Mouse (Mus musculus): ENCODE data around the gene Cnot8.
"Not testable (repeated sequence)": the region's sequence is repeated elsewhere in the genome, so short reads cannot be mapped to it uniquely, and the experiment has no call there.

Gene Cnot8

GRCm38 (mm10) chr11:58103697-58104306, at the start of gene Cnot8:
Gene Cnot8 (plus strand): TSS chr11:58104153.
- peak; percentile 97 to 98 for DNase-seq

GRCm38 (mm10) chr11:58057455-58057854, 46.5 kb upstream of the Cnot8 start:
- peak in 1 of 2 experiments; percentile 49 for DNase-seq

DNA sequence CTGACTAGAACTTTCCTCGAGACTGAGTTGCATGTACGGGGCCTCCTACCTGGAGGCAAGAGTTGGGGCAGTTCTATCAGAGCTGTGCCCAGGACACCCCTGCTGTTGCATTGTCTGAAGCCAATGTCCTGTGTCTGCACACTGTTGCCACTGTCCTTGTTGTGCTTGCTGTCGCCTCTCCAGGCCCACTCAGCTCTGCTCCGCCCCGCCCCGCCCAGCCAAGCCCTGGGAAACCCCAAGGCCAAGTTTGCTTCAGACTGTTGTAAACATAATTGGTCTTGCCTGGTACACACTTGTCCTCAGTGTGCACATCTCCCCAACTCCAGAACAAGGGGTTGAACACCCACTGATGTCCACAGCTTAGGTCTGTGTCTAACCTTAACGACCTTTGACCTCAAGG, 44.2 kb upstream of the Cnot8 start:
- DNase-seq: not testable (repeated sequence)

GRCm38 (mm10) chr11:58061218-58061617, 42.7 kb upstream of the Cnot8 start:
- DNase-seq: not testable (repeated sequence)

DNA sequence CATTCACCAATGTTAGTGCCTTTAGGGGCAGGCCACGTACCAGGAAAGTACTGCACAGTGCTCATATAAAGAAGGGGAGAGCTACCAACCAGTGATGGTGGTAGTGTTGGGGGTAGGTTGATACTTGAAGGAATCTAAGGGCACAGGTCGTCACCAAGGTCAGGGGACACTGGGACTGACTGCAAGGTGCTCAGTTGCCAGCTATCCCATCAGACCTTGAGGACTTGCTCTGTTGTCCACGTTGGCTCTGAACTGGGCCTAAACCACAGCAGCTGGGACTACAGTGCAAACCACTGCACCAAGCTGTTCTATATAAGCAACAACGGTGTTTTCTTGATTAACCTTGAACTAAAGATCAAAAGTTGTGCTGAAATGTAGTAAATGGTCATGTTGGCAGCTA, 41.4 kb upstream of the Cnot8 start:
- DNase-seq: no peak

GRCm38 (mm10) chr11:58065025-58065424, 38.9 kb upstream of the Cnot8 start:
- DNase-seq: no peak

GRCm38 (mm10) chr11:58072978-58073377, 31.0 kb upstream of the Cnot8 start:
- DNase-seq: no peak

GRCm38 (mm10) chr11:58077270-58077669, 26.7 kb upstream of the Cnot8 start:
- DNase-seq: no peak

DNA sequence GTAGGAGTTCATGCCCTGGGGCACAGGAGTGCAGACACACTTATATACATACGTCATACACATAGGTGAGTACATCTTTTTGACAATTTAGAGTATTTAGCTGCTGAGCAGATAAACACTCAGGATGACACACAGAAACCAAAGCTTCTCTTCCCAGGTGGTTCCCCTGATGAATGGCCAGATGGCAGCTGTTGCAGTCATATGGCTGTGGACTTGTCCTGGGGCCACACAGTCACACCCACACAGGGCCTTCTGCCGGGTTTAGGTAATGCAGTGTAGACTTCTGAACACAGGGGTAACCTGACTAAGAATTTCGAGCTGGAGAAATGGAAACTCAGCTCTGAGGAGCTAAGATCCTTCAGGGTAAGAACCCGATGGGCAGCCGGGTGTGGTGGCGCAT, 22.2 kb upstream of the Cnot8 start:
- DNase-seq: no peak

GRCm38 (mm10) chr11:58092541-58092940, 11.4 kb upstream of the Cnot8 start:
- DNase-seq: no peak

DNA sequence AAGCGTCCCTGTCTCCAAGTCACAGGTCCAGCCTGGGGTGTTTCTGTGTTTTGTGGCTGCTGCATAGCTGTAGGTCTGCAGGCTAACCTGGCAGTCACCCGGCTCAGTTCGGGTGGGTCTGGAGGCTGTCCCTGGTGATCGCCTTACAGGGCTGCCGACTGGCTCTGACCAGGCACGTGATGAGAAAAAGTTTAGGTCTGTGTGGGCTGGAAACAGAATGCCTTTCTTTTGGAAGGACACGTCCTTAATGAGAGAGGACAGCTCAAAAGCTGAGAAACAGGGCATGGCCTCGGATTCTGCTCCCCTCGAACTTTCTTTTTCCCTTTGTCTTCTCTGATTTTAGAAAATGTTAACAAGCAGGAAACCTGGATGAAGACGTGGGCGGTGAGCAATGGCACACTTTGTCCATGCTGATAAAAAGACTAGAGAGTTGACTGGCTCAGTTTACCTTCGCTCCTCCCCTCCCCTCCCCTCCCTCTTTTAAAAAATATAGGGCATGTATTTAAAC, 10.9 kb upstream of the Cnot8 start, which contains the start of gene Gm12248:
TSS of gene Gm12248 (minus strand) at position 114 of the 508 bp plus-strand sequence.
- no peak for DNase-seq

DNA sequence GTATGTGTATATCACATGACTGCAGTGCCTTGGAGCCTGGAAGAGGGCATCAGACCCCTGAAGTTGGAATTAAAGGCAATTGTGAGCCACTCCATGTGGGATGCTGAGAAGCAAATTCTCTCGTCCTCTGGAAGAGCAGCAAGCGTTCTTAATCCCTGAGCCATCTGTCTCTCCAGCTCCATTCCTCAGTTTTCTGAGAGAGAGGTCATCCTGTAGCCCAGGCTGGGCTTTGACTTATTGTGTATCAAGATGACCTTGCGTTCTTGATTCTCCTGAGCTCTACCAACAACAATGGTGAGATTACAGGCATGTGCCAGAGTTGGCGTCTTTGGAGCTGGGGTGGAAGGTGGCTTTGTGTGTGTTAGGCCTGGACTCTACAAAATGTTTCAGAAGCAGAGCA, 9.2 kb upstream of the Cnot8 start:
- DNase-seq: no peak

DNA sequence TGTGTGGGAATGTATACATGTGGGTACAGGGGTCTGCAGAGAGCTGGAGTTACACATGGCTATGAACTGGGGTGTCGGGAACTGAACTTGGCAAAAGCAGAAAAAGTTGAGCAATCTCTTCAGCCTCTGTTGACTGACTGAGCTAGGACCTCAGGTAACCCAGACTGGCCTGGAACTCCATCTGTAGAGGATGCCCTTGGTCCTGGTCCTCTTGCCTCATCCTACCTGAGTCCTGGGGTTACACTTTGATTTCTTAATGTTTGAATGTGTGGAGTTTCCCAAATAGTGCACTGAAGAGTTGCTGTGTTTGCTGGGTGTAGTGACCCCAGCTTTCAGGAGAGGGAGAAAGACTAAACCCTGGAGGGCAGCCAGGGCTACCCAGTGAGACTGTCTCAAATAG, 8.4 kb upstream of the Cnot8 start:
- no peak for DNase-seq

DNA sequence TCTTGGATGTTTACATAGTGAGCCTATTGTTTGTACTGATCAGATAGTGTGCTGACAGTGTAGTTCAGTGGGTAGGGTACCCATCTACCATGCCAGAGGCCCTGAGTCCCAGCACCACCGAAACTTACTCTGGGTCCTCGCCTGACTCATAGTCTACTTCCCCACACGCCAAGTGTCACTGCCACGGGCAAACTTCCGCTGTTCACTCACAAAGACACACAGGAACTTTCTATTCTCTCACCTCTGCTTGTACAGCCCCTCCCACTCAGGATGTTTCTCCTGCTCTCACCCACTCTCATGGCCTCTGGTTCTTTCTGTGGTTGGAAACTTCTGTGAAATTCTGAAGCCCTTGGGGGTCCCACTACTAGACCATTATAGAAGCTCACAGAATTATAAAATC, 7.8 kb upstream of the Cnot8 start:
- peak; percentile 39 to 40 for DNase-seq

DNA sequence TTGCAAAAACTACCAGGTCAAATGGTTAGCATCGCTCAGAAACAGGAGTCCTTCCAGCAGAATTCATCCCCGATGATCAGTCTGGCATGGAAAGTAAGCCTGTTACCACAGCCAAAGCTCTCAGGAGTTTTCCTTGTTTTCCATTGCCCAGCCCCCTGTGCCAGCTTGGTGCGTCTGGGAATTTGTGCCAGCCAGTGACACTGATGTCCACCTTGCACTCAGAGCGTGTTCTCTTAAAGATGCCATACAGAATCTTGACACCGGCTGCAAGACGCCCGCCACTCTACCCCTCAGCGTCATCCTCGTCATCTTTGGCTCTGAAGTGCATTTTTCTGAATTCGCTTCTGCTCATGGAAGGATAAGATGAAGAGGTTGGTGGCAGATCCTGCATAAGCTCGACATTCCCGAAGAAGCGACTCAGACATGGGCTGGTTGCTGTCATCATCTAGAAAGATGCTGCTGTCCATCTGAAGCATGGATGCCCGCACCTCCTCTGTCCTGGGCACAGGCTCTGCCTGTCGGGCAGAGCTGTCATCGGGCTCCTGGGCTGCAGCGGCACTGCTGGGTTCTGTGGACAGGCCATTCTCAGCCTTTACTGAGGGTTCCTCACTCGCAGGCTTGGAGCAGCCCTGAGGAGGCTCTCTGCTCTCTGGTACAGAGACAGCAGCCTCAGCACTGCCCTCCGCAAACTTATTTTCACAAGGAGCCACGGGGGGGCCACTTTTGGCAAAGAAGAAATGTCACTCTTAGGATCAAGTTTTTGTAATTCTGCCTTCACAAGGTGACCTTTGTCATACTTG, 6.9 kb upstream of the Cnot8 start:
- no peak for DNase-seq

DNA sequence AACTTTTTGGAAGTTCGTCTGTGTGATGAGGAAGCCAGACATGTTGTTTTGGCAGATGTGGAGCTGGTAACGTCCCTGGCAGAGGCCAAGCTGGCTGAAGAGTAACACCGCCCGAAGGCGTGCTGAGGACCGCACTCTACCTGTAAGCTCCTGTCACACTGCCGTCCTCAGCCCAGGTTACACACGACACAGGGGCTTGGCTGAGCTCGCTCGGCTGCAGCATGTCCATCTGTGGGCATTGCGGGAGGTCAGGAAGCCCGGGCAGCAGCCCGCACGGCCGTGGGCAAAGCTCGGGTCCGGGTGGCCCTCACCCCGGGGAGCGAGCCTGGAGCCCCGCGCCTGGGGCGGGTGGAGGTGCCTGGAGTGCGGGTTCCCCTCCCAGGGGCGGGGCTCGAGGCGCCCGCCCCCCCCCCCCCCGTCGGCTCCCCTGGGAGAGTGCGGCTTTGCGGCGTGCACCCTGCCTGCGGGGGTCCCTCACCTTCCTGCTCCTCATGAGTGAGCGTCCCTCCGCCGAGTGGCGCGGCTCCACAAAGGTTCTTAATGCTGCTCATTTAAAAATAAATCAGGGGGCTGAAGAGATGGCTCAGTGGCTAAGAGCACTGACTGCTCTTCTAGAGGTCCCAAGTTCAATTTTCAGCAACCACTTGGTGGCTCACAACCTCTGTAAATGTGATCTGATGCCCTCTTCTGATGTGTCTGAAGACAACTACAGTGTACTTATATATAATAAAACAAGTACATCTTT, 6.2 kb upstream of the Cnot8 start:
- peak; percentile 12 to 35 for DNase-seq

- DNase-seq: peak in 1 of 2 experiments; percentile 14
Observed at GRCm38 (mm10) chr11:58098366-58098720, 5.6 kb upstream of the Cnot8 start.

GRCm38 (mm10) chr11:58100006-58100405, 3.9 kb upstream of the Cnot8 start:
- DNase-seq: no peak

DNA sequence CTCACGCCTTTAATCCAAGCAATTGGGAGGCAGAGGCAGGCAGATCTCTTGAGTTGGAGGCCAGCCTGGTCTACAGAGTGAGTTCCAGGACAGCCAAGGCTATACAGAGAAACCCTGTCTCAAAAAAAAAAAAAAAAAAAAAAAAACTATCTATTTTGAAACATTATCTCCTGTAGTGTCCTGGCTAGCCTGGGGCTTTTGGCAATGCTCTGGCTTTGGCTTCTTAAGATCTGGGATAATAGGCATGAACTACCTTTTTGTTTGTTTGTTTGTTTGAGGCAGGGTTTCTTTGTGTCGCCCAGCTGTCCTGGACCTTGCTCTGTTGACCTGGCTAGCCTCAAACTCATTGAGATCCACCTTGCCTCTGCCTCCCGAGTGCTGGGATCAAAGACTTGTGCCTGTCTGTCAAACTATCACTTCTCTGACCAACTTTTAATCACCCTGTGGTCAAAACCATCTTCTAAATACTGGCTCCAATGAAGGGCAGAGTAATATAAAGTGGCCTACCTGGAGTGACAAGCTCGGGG, 2.7 kb upstream of the Cnot8 start:
- no peak for DNase-seq

GRCm38 (mm10) chr11:58102146-58102545, 1.8 kb upstream of the Cnot8 start:
- DNase-seq: no peak

GRCm38 (mm10) chr11:58102581-58103343, 1.2 kb upstream of the Cnot8 start:
- no peak for DNase-seq

DNA sequence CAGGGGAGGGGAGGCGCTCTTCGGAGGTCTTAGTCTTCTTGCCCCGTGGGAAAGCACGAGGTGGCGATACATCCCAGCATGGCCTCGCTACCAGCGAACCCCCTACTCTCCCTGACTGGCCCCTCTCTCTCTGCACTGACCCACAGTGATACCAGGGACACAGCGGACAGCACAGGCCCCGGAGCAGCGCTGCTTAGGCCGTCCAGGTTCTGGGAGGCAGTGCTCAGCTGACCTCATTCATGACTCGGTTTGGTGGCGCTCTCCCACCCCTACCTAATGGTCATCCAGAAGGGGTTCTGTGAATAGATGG, 654 bp upstream of the Cnot8 start:
- DNase-seq: peak in 1 of 2 experiments; percentile 34

GRCm38 (mm10) chr11:58104351-58104791, 418 bp downstream of the Cnot8 start:
- no peak for DNase-seq
